Mouse (Mus musculus): ENCODE measurements at regions not wholly inside any gene's neighbourhood (a gene's known extent, or its start where the extent isn't known, plus 50 kb on each side); places are given as distances from the start of the nearest gene placed in this dataset.

DNA sequence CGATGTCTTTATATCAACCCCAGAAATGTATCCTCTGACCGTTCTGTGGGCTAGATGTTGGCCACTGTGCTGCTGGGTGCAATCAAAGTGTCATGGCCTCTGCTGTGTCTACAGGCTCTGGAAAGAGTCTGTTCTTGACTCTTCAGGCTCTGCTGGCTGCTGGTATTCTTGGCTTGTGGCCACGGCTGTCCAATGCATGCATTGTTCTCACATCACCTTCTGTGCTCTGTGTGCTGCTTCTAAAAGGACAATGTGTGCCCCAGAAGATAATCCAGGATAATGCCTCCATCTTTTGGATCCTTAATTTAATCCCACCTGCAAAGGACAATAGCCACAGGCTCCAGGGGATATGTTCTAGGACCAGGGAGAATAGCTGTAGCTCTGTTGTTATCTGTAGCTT is 77.5 kb upstream of the Dapl1 start:
- peak; percentile 43 to 53 for DNase-seq

- peak in 1 of 2 experiments; percentile 6 for DNase-seq
Observed at GRCm38 (mm10) chr2:59407512-59407988, 76.9 kb upstream of the Dapl1 start.

- no peak for DNase-seq
Observed at GRCm38 (mm10) chr2:59408040-59408587, 76.3 kb upstream of the Dapl1 start.

DNA sequence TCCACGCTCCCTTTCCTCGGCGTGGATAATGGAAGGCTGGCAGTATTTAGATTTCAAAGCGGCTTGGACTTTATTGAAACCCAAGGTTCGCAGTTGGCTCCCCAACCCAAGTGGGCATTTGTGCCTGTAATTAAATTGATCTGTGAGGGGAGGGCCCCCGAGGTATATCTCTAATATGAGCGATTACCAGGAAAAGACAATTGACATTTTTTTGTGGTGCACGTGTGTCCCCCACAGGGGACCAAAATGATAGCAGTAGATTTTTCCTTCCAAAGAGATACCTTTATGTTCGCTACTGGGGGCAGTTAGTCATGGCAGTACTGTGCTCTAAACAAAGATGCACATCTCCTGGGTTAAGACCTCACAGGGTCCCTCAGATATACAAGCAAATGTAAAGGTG is 69.8 kb upstream of the Dapl1 start:
- DNase-seq: no peak

GRCm38 (mm10) chr2:59416491-59417195 is 67.8 kb upstream of the Dapl1 start:
- DNase-seq: no peak

- DNase-seq: no peak
Observed at GRCm38 (mm10) chr2:59417384-59417955, 67.0 kb upstream of the Dapl1 start.

GRCm38 (mm10) chr2:59420496-59420895 is 64.0 kb upstream of the Dapl1 start:
- peak in 1 of 2 experiments; percentile 34 for DNase-seq

DNA sequence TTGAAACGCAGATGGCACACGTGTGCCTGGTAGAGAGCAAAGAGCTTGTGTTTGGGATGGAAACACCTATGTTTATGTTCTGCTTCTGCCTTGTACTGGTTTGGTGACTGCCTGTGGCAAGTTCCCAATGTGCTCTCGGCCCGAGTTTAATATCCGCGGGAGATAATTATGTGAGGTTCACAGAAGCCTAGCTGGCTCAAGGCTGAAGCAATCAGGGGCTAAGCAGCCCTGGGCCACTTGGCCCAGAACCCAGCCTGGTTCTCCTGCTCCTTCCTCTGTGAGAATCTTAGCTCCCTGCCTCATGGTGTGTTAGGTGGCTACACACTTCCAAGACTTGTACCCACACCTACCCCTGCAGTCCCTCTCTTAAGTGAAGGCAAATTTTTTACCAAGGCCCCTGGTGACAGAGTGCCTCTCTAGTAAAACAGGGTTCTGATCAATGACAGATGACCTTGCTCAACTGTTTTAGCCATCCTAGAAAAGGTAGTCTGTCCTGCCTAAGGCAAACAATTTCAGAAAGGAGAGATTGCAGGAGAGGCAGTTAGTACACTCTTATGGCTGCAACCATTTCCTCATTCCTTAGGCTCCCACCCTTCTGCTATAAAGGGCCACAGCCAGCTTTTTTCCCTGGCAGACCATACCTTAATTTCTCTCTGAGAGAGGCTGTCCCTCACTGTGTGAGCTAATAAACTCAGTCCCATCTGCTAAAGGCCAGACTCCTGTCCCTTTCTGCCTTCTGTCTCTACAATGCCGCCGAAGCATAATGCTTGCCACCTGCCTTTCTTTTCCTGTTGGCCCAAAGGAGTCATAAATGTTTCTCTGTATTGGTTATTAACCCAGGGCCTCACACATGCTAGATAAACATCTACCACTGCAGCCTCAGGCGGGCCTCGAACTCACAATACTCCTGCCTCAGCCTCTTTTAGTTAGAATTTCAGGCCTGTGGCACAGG is 61.9 kb upstream of the Dapl1 start:
- peak; percentile 23 to 39 for DNase-seq

GRCm38 (mm10) chr2:59424205-59424604 is 60.2 kb upstream of the Dapl1 start:
- DNase-seq: no peak

- peak; percentile 37 to 39 for DNase-seq
Observed at GRCm38 (mm10) chr2:59424729-59425128, 59.7 kb upstream of the Dapl1 start.

DNA sequence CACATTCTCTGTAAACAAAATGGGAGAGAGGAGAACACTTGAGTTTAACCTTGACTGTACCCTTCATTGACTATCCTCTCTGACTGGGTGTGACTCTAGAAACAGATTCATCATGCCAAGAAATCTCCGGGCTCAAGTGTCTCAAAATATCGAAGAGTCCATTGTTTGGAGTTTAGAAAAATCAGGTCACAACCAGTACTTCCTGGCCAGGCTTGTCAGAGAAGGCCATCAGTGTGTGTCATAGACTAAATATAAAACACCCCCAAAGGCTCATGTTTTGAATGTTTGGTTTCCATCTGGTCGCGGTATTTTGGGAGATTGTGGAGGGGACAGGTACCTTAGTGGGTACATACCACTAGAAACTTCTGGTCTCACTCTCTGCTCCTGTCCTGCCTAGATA is 58.6 kb upstream of the Dapl1 start:
- no peak for DNase-seq

DNA sequence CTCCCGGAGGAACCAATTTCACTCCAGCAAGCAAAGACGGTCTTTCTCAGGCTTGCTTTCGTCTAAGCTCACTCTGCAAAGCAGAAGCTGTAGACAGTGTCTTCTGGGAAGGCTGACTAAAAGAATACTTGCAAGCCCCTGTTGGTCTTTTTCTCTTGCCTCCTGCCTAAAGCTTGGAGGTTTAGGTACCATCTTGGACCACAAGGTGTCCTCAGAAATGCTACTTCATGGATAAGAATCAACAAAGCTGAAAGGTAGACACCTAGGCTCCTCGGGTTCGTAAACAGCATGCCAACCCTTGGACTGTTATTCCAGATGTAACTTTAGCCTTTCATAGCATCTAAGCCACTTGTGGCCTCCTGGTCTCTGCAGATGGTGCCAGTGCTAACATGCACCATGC is 53.0 kb upstream of the Dapl1 start:
- no peak for DNase-seq

- DNase-seq: peak in 1 of 2 experiments; percentile 68
Observed at GRCm38 (mm10) chr2:59431867-59432266, 52.6 kb upstream of the Dapl1 start.
